Mouse (Mus musculus) adrenal gland, postnatal 25 days (tissue): ENCODE measurements around the gene 1700003E16Rik. TPM values are rescaled to one million over a fixed set of nuclear protein-coding genes. Genes with fewer than 3 reads are reported as not detected.

Experiments used
- DNase-seq: peaks from one replicate; pipeline ENCODE4 v3.0.0; 2021; ENCODE audit warnings: mixed read lengths
- total RNA-seq: library from RNA; stranded (reverse); gene quantifications from 2 replicates; pipeline ENCODE4 v1.2.3, GENCODE M21; 2021

1700003E16Rik gene
- total RNA-seq, 1 experiment from 2014 or later = 0.61 TPM

- DNase-seq = no peak
These were observed 28.8 kb upstream of the 1700003E16Rik start for GRCm38 (mm10) chr6:83127419-83127818.

GRCm38 (mm10) chr6:83131469-83132034 is 24.7 kb upstream of the 1700003E16Rik start:
- DNase-seq = no peak

GRCm38 (mm10) chr6:83132176-83132919 is 23.9 kb upstream of the 1700003E16Rik start:
- no peak for DNase-seq

GRCm38 (mm10) chr6:83134226-83134625 is 22.0 kb upstream of the 1700003E16Rik start:
- no peak for DNase-seq

GRCm38 (mm10) chr6:83134951-83135513 is 21.2 kb upstream of the 1700003E16Rik start, which contains the start of gene Rtkn:
Gene Rtkn (plus strand): TSS chr6:83135463.
- DNase-seq = no peak

GRCm38 (mm10) chr6:83135571-83136161 is 20.5 kb upstream of the 1700003E16Rik start:
- DNase-seq = peak; percentile 40

- DNase-seq = no peak
These were observed 19.8 kb upstream of the 1700003E16Rik start for GRCm38 (mm10) chr6:83136291-83136880.

GRCm38 (mm10) chr6:83136881-83137575 is 19.2 kb upstream of the 1700003E16Rik start:
- peak; percentile 72 for DNase-seq

- DNase-seq = peak; percentile 90
These were observed 18.6 kb upstream of the 1700003E16Rik start for GRCm38 (mm10) chr6:83137576-83137950.

- DNase-seq = no peak
These were observed 18.1 kb upstream of the 1700003E16Rik start for GRCm38 (mm10) chr6:83138056-83138455.

GRCm38 (mm10) chr6:83140044-83140443 is 16.2 kb upstream of the 1700003E16Rik start:
- DNase-seq = no peak

GRCm38 (mm10) chr6:83141636-83142035 is 14.6 kb upstream of the 1700003E16Rik start:
- DNase-seq = no peak

- no peak for DNase-seq
These were observed 13.9 kb upstream of the 1700003E16Rik start for GRCm38 (mm10) chr6:83142211-83142731.

GRCm38 (mm10) chr6:83142886-83143285 is 13.3 kb upstream of the 1700003E16Rik start:
- no peak for DNase-seq

GRCm38 (mm10) chr6:83145209-83145608 is 11.0 kb upstream of the 1700003E16Rik start:
- no peak for DNase-seq

- DNase-seq = no peak
These were observed 10.4 kb upstream of the 1700003E16Rik start for GRCm38 (mm10) chr6:83145805-83146204.

- peak; percentile 32 for DNase-seq
These were observed 8.9 kb upstream of the 1700003E16Rik start for GRCm38 (mm10) chr6:83147280-83147679.

- DNase-seq = no peak
These were observed 4.5 kb upstream of the 1700003E16Rik start for GRCm38 (mm10) chr6:83151721-83152120.

GRCm38 (mm10) chr6:83153038-83153437 is 3.2 kb upstream of the 1700003E16Rik start:
- no peak for DNase-seq

- no peak for DNase-seq
These were observed 2.7 kb upstream of the 1700003E16Rik start for GRCm38 (mm10) chr6:83153485-83153884.

- DNase-seq = no peak
These were observed 509 bp upstream of the 1700003E16Rik start for GRCm38 (mm10) chr6:83155552-83156238.
